Mouse (Mus musculus): ENCODE results near the gene Txnrd1.

DNA sequence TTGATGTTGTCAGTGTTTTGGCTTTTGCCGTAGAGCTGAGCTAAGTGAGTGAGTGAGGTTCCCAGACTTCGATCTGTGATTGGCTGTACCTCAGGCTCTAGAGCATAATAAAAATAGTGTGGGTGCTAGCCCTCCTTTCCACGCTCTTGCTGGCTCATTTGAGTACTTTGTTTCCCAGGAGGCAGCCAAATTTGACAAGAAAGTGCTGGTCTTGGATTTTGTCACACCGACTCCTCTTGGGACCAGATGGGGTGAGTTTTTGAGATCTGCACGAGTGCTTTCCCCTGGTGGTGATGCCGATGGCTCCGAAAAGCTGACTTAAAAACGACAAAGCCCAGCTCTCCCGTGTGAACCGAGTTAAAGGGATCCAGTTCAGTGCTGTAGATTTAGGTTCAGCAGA, 41.7 kb downstream of the Txnrd1 start:
- TF ChIP-seq CTCF (IDR thresholded peaks at IDR 0.05; ENCODE audit: borderline replicate concordance, insufficient read depth, low read depth, low read length) (no peak), POLR2A (IDR thresholded peaks at IDR 0.05; ENCODE audit: borderline replicate concordance, insufficient read depth, low read length) (no peak)

Measured in cerebellum, adult 2 months (tissue).